Mouse (Mus musculus) myocyte (in vitro differentiated cells): ENCODE results near the gene Sipa1l1.

Experiments used
- CEBPB ChIP-seq: IDR thresholded peaks from 2 replicates; pipeline ENCODE4 v1.6.1; 2011; ENCODE audit warnings: mild to moderate bottlenecking, moderate library complexity; ENCODE audit not compliant: poor library complexity, insufficient read depth, severe bottlenecking
- MAX ChIP-seq: IDR thresholded peaks from one replicate; pipeline ENCODE4 v1.6.1; 2011; ENCODE audit warnings: low read depth, mild to moderate bottlenecking, control low read depth
- MYOD1 ChIP-seq, 3 experiments: IDR thresholded peaks; one replicate each; pipeline ENCODE4 v1.6.1; 2011; ENCODE audit warnings: control low read depth in 2 of 3, low read depth in 2 of 3, mild to moderate bottlenecking in 2 of 3, moderate library complexity in 1 of 3; ENCODE audit not compliant: insufficient read length in 2 of 3, control insufficient read depth in 1 of 3
- POLR2A ChIP-seq: IDR thresholded peaks from one replicate; pipeline ENCODE4 v1.6.1; 2011; ENCODE audit warnings: low read depth, mild to moderate bottlenecking, control low read depth, moderate library complexity; ENCODE audit not compliant: insufficient read length
- SRF ChIP-seq: IDR thresholded peaks from one replicate; pipeline ENCODE4 v1.6.1; 2011; ENCODE audit warnings: low read depth; ENCODE audit not compliant: control insufficient read depth, insufficient read length
- TCF3 ChIP-seq: IDR thresholded peaks from one replicate; pipeline ENCODE4 v1.6.1; 2011; ENCODE audit warnings: low read depth, control low read depth; ENCODE audit not compliant: insufficient read length
- USF1 ChIP-seq: IDR thresholded peaks from one replicate; pipeline ENCODE4 v1.6.1; 2011; ENCODE audit warnings: low read depth, mild to moderate bottlenecking, control low read depth, moderate library complexity

GRCm38 (mm10) chr12:82415690-82416364 lies 246.7 kb downstream of the Sipa1l1 start:
- TF ChIP-seq MAX (no peak), POLR2A (no peak), USF1 (no peak), MYOD1 (IDR thresholded peaks at IDR 0.05; ENCODE audit: control insufficient read depth in 1 of 3, insufficient read length in 2 of 3, low read depth in 2 of 3) (no peak), TCF3 (no peak), CEBPB (no peak), SRF (no peak)
